Mouse (Mus musculus) spleen, embryonic (tissue): ENCODE results near the gene Npm1.

Source experiments
- CTCF ChIA-PET: fragments of 350-600 bp; sonication (Branson Sonifier 250); formaldehyde crosslinking; loops from one replicate; lab custom pipeline; 2022; lab: Charles Lee

Gene Npm1

GRCm38 (mm10) chr11:33180701-33181116 lies 17.7 kb upstream of the Npm1 start:
- CTCF ChIA-PET = no interaction called here

GRCm38 (mm10) chr11:33179802-33180201 lies 16.8 kb upstream of the Npm1 start:
- CTCF ChIA-PET = no interaction called here

GRCm38 (mm10) chr11:33176525-33177245 lies 13.7 kb upstream of the Npm1 start:
- CTCF ChIA-PET = no interaction called here

GRCm38 (mm10) chr11:33175768-33176167 lies 12.8 kb upstream of the Npm1 start:
- CTCF ChIA-PET = no interaction called here

- CTCF ChIA-PET = no interaction called here
Measured at GRCm38 (mm10) chr11:33170489-33170888, 7.5 kb upstream of the Npm1 start.

- CTCF ChIA-PET = no interaction called here
Measured at GRCm38 (mm10) chr11:33162211-33162997, 602 bp downstream of the Npm1 start.

- CTCF ChIA-PET = interaction anchor here (1.2 kb wide), 1 partner anchor 10 kb away, joined by 3 read pairs; no protein-coding TSS in a partner anchor
Measured at GRCm38 (mm10) chr11:33159741-33160140, 3.3 kb downstream of the Npm1 start.

GRCm38 (mm10) chr11:33157453-33158196 lies 5.4 kb downstream of the Npm1 start:
- CTCF ChIA-PET = no interaction called here

- CTCF ChIA-PET = no interaction called here
Measured at GRCm38 (mm10) chr11:33156436-33157015, 6.5 kb downstream of the Npm1 start.

GRCm38 (mm10) chr11:33154459-33154858 lies 8.5 kb downstream of the Npm1 start:
- CTCF ChIA-PET = no interaction called here

GRCm38 (mm10) chr11:33152997-33153396 lies 10.0 kb downstream of the Npm1 start:
- CTCF ChIA-PET = no interaction called here

- CTCF ChIA-PET = no interaction called here
Measured at GRCm38 (mm10) chr11:33151780-33152145, 11.2 kb downstream of the Npm1 start.

GRCm38 (mm10) chr11:33151128-33151779 lies 11.8 kb downstream of the Npm1 start:
- CTCF ChIA-PET = interaction anchor here (0.7 kb wide), 2 partner anchors 681 to 1477 kb away, joined by 4 to 10 read pairs; no protein-coding TSS in a partner anchor

- CTCF ChIA-PET = no interaction called here
Measured at GRCm38 (mm10) chr11:33150364-33150763, 12.6 kb downstream of the Npm1 start.

GRCm38 (mm10) chr11:33149453-33149852 lies 13.6 kb downstream of the Npm1 start:
- CTCF ChIA-PET = interaction anchor here (0.9 kb wide), 1 partner anchor 10 kb away, joined by 3 read pairs; no protein-coding TSS in a partner anchor

GRCm38 (mm10) chr11:33149088-33149436 lies 13.9 kb downstream of the Npm1 start:
- CTCF ChIA-PET = interaction anchor here (0.6 to 0.9 kb wide), 2 partner anchors 10 to 513 kb away, joined by 3 to 14 read pairs; no protein-coding TSS in a partner anchor

GRCm38 (mm10) chr11:33148338-33149087 lies 14.5 kb downstream of the Npm1 start:
- CTCF ChIA-PET = interaction anchor here (0.6 kb wide), 1 partner anchor 513 kb away, joined by 14 read pairs; no protein-coding TSS in a partner anchor

GRCm38 (mm10) chr11:33147572-33148337 lies 15.3 kb downstream of the Npm1 start:
- CTCF ChIA-PET = no interaction called here

- CTCF ChIA-PET = no interaction called here
Measured at GRCm38 (mm10) chr11:33147171-33147571, 15.8 kb downstream of the Npm1 start, which contains the start of gene Fgf18. TSS of gene Fgf18 (minus strand) at chr11:33147400.
